Mouse (Mus musculus): ENCODE results near the gene Ldb1. TPM values are rescaled to one million over a fixed set of nuclear protein-coding genes. Genes with fewer than 3 reads are reported as not detected.

Gene Ldb1
- polyA plus RNA-seq, 1 experiment from 2014 or later = 138 TPM

- WGBS = 88% methylated on average over 26 of the region's 26 CpGs
- Histone ChIP-seq H3K4me1 (peaks cover 26% of the 10 kb centered on the region), H3K27ac (no peak overlapping the region), H3K4me2 (no peak overlapping the region), H3K9ac (no peak overlapping the region), H3K36me3 (replicated peaks) (peaks cover 68% of the 10 kb centered on the region), H3K27me3 (no peaks in the 10 kb centered on the region), H3K4me3 (replicated peaks) (no peak overlapping the region), H3K9me3 (peaks cover 5% of the 10 kb centered on the region; the same call in 1 of the 2 replicates)
- ATAC-seq (ENCODE audit: low FRiP score) = no peak
Measured at GRCm38 (mm10) chr19:46032731-46033510, 12.1 kb downstream of the Ldb1 start.

DNA sequence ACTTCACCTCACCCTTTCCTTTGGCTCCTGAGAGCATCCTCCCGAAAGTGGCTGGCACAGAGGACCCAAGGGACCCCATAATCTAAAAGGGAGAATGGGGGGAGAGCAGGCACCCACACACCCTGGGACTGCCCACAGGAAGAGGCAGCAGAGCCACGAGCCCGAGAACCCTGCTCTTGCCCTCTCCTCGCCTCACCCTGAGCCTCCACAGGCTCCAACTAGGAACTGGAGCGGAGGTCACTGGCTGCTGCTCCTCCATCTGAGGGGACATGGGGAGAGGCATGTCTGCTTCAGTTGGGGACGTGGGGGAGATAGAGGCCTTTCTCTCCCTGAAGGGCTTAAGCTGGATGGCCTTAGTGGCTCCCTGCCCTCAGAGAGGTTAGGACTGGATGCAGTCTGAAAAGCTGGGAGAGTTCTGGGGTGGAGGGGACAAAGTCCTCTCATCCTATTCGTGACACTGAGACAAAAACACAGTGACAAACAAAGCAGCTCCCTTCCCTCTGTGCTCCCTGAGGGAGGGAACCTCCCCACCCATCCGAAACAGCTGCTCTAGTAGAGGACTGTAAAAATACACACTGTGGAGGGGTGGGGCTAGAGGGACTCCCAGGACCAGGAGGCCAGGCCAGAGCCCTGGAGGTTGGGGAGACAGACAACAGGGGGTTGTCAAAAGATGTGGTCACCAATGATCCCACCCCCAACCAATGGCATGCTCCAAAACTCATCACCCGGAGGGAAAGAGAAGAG is 13.2 kb downstream of the Ldb1 start:
- H3K4me3 ChIP-seq (replicated peaks) = no peak overlapping the region
- H3K36me3 ChIP-seq (replicated peaks) = peaks cover 68% of the 10 kb centered on the region
- H3K9ac ChIP-seq = no peak overlapping the region
- H3K4me1 ChIP-seq = peaks cover 15% of the 10 kb centered on the region
- H3K4me2 ChIP-seq = no peak overlapping the region
- peaks cover 5% of the 10 kb centered on the region; the same call in 1 of the 2 replicates for H3K9me3 ChIP-seq
- no peak for ATAC-seq (ENCODE audit: low FRiP score)
- H3K27ac ChIP-seq = peak overlapping the region; percentile 42; the same call in 1 of the 2 replicates
- 80% methylated on average over 9 of the region's 9 CpGs for WGBS
- H3K27me3 ChIP-seq = no peaks in the 10 kb centered on the region

GRCm38 (mm10) chr19:46030196-46030983 is 14.6 kb downstream of the Ldb1 start:
- no peak overlapping the region for H3K4me3 ChIP-seq (replicated peaks)
- peaks cover 56% of the 10 kb centered on the region for H3K36me3 ChIP-seq (replicated peaks)
- H3K4me1 ChIP-seq = peaks cover 7% of the 10 kb centered on the region
- no peak for ATAC-seq (ENCODE audit: low FRiP score)
- no peak overlapping the region for H3K9ac ChIP-seq
- H3K4me2 ChIP-seq = no peak overlapping the region
- H3K9me3 ChIP-seq = peaks cover 5% of the 10 kb centered on the region; the same call in 1 of the 2 replicates
- no peaks in the 10 kb centered on the region for H3K27me3 ChIP-seq
- H3K27ac ChIP-seq = no peak overlapping the region
- WGBS = 91% methylated on average over 10 of the region's 10 CpGs

GRCm38 (mm10) chr19:46029652-46030051 is 15.4 kb downstream of the Ldb1 start:
- Histone ChIP-seq H3K9me3 (peaks cover 5% of the 10 kb centered on the region; the same call in 1 of the 2 replicates), H3K27ac (no peak overlapping the region), H3K4me2 (no peak overlapping the region), H3K4me3 (replicated peaks) (no peak overlapping the region), H3K36me3 (replicated peaks) (peaks cover 49% of the 10 kb centered on the region), H3K4me1 (peaks cover 7% of the 10 kb centered on the region), H3K27me3 (no peaks in the 10 kb centered on the region), H3K9ac (no peak overlapping the region)
- no peak for ATAC-seq (ENCODE audit: low FRiP score)
- 100% methylated on average over 1 of the region's 1 CpGs for WGBS

DNA sequence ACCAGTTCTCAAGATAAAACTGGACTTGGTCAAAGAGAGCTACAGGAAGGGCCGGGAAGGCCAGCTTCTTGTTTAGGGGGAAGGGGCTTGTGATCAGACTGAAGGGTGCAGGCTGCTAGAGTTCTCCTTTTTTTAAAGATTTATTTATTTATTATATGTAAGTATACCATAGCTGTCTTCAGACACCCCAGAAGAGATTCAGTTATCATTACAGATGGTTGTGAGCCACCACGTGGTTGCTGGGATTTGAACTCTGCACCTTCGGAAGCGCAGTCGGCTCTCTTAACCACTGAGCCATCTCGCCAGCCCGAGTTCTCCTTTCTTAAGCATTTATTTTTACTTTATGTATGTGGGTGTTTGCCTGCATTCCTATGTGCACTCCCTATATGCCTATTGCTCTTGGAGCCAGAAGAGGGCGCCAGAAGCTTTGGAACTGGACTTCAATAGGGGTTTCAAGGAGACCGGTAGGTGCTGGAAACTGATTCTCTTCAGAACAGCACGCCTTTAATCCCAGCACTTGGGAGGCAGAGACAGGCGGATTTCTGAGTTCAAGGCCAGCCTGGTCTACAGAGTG is 16.2 kb downstream of the Ldb1 start:
- ATAC-seq (ENCODE audit: low FRiP score) = no peak
- no peak overlapping the region for H3K4me3 ChIP-seq (replicated peaks)
- peaks cover 5% of the 10 kb centered on the region; the same call in 1 of the 2 replicates for H3K9me3 ChIP-seq
- no peak overlapping the region for H3K27ac ChIP-seq
- 74% methylated on average over 11 of the region's 11 CpGs for WGBS
- peaks cover 7% of the 10 kb centered on the region for H3K4me1 ChIP-seq
- no peaks in the 10 kb centered on the region for H3K27me3 ChIP-seq
- H3K4me2 ChIP-seq = no peak overlapping the region
- H3K36me3 ChIP-seq (replicated peaks) = peaks cover 41% of the 10 kb centered on the region
- no peak overlapping the region for H3K9ac ChIP-seq

- Histone ChIP-seq H3K4me3 (replicated peaks) (no peak overlapping the region), H3K27ac (no peak overlapping the region), H3K36me3 (replicated peaks) (peaks cover 18% of the 10 kb centered on the region), H3K27me3 (no peaks in the 10 kb centered on the region), H3K9ac (no peak overlapping the region), H3K4me1 (0 out of 2 replicates have a peak, but pooled peaks cover 3% of the 10 kb centered on the region), H3K9me3 (peaks cover 5% of the 10 kb centered on the region; the same call in 1 of the 2 replicates), H3K4me2 (no peak overlapping the region)
- WGBS = 77% methylated on average over 8 of the region's 8 CpGs
- ATAC-seq (ENCODE audit: low FRiP score) = no peak
Measured at GRCm38 (mm10) chr19:46026567-46026966, 18.4 kb downstream of the Ldb1 start.

DNA sequence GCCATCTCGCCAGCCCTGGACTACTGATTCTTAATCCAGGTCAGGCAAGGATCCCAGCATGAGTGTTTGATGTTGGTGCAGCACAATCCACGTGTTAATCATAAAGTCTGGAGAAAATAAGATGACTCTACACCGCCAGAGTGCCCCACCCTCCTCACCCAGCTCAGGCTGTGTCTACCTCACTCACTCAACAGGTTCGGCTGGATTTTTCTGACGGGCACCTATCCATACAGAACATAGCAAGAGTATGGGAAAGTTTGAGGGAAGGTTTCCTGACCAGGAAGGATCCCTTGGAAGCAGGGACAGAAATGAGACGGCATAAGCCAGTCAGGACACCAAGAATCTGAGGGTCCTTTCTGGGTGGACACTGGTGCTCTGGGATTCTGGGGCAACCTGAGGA is 20.1 kb downstream of the Ldb1 start:
- 0 out of 2 replicates have a peak, but pooled peaks cover 3% of the 10 kb centered on the region for H3K4me1 ChIP-seq
- peaks cover 5% of the 10 kb centered on the region; the same call in 1 of the 2 replicates for H3K36me3 ChIP-seq (replicated peaks)
- H3K9me3 ChIP-seq = peaks cover 5% of the 10 kb centered on the region; the same call in 1 of the 2 replicates
- H3K9ac ChIP-seq = no peak overlapping the region
- no peak overlapping the region for H3K27ac ChIP-seq
- 87% methylated on average over 6 of the region's 6 CpGs for WGBS
- no peak overlapping the region for H3K4me2 ChIP-seq
- H3K27me3 ChIP-seq = no peaks in the 10 kb centered on the region
- no peak for ATAC-seq (ENCODE audit: low FRiP score)
- H3K4me3 ChIP-seq (replicated peaks) = no peak overlapping the region

DNA sequence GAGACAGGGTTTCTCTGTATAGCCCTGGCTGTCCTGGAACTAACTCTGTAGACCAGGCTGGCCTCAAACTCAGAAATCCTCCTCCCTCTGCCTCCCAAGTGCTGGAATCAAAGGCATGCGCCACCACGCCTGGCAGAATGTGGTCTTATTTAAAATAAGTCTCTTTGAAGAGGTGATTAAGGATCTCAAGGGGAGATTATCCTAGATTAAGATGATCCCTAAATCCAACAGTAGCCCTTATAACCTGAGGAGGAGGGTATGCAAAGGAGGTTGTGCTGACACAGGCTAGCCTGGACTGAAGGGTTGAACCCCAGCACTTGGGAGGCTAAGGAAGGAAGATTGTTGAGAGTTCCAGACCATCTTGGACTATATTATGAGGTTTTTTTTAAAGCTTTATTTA is 29.0 kb downstream of the Ldb1 start:
- Histone ChIP-seq H3K27ac (no peak overlapping the region), H3K9ac (no peak overlapping the region), H3K36me3 (replicated peaks) (no peaks in the 10 kb centered on the region), H3K4me1 (no peaks in the 10 kb centered on the region), H3K9me3 (no peaks in the 10 kb centered on the region), H3K4me3 (replicated peaks) (no peak overlapping the region), H3K27me3 (no peaks in the 10 kb centered on the region), H3K4me2 (no peak overlapping the region)
- WGBS = 74% methylated on average over 2 of the region's 2 CpGs
- no peak for ATAC-seq (ENCODE audit: low FRiP score)

DNA sequence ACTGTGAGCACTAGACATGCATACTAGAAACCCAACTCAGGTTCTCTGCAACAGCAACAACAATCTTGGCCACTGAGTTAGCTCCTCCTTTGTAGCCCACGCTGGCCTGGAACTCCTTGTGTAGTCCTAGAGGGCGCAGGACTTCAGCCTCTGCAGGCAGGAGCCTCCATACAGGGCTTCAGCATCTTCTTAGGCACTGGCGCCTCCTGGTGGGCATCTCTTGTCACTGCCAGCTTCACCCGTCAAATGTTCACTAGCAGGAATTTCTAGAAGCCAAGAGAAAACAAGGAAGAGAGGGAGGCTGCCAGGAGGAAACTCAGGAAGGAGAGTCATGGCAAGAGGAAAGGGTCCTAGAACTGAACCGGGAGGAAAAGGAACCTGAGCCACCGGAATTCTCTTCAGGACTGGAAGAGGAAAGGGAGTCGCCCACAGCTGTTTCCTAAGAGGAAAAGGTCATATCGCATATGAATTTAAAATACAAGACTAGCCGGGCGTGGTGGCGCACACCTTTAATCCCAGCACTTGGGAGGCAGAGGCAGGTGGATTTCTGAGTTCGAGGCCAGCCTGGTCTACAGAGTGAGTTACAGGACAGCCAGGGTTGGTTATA is 30.3 kb downstream of the Ldb1 start:
- H3K36me3 ChIP-seq (replicated peaks) = no peaks in the 10 kb centered on the region
- ATAC-seq (ENCODE audit: low FRiP score) = peak; percentile 82
- H3K9me3 ChIP-seq = no peaks in the 10 kb centered on the region
- WGBS = 40% methylated on average over 12 of the region's 12 CpGs
- H3K4me1 ChIP-seq = no peaks in the 10 kb centered on the region
- no peak overlapping the region for H3K9ac ChIP-seq
- H3K27ac ChIP-seq = no peak overlapping the region
- no peak overlapping the region for H3K4me3 ChIP-seq (replicated peaks)
- H3K27me3 ChIP-seq = no peaks in the 10 kb centered on the region
- H3K4me2 ChIP-seq = no peak overlapping the region

GRCm38 (mm10) chr19:46005680-46006079 is 39.3 kb downstream of the Ldb1 start:
- Histone ChIP-seq H3K36me3 (replicated peaks) (no peaks in the 10 kb centered on the region), H3K4me3 (replicated peaks) (no peak overlapping the region), H3K9ac (no peak overlapping the region), H3K4me1 (peaks cover 19% of the 10 kb centered on the region), H3K27ac (no peak overlapping the region), H3K4me2 (no peak overlapping the region), H3K27me3 (peaks cover 29% of the 10 kb centered on the region), H3K9me3 (no peaks in the 10 kb centered on the region)
- 88% methylated on average over 7 of the region's 7 CpGs for WGBS
- no peak for ATAC-seq (ENCODE audit: low FRiP score)

- Histone ChIP-seq H3K27ac (no peak overlapping the region), H3K4me2 (no peak overlapping the region), H3K27me3 (peaks cover 35% of the 10 kb centered on the region), H3K9me3 (no peaks in the 10 kb centered on the region), H3K4me3 (replicated peaks) (no peak overlapping the region), H3K9ac (no peak overlapping the region), H3K36me3 (replicated peaks) (no peaks in the 10 kb centered on the region), H3K4me1 (peaks cover 19% of the 10 kb centered on the region)
- WGBS = 64% methylated on average over 17 of the region's 17 CpGs
- no peak for ATAC-seq (ENCODE audit: low FRiP score)
Measured at GRCm38 (mm10) chr19:46004814-46005466, 40.1 kb downstream of the Ldb1 start.

Data from forebrain, embryonic 12.5 days (tissue).